Mouse (Mus musculus): ENCODE data around the gene Olfr1348. TPM values are rescaled to one million over a fixed set of nuclear protein-coding genes. Genes with fewer than 3 reads are reported as not detected.
"Not testable (repeated sequence)": the region's sequence is repeated elsewhere in the genome, so short reads cannot be mapped to it uniquely, and the experiment has no call there.

Olfr1348 gene
- polyA plus RNA-seq (2015; fragmentation: Nextera tagmentation; extraction: Ambion mirVana): not detected in 2 replicates

GRCm38 (mm10) chr7:6508648-6509047 lies at the start of gene Olfr1348:
Gene Olfr1348, minus strand, starts transcription at chr7:6508748.
- Histone ChIP-seq H3K4me2 (no peak within 1 kb of the TSS), H3K4me3 (no peak within 1 kb of the TSS), H3K36me3 (replicated peaks) (no peaks in the 10 kb centered on the region), H3K9me3 (no peaks in the 10 kb centered on the region), H3K27me3 (replicated peaks) (no peaks in the 10 kb centered on the region), H3K27ac (no peak within 1 kb of the TSS), H3K9ac (no peak within 1 kb of the TSS), H3K4me1 (no peaks in the 10 kb centered on the region)
- ATAC-seq (replicated peaks): no peak
- 92% methylated on average over 1 of the region's 1 CpGs for WGBS

DNA sequence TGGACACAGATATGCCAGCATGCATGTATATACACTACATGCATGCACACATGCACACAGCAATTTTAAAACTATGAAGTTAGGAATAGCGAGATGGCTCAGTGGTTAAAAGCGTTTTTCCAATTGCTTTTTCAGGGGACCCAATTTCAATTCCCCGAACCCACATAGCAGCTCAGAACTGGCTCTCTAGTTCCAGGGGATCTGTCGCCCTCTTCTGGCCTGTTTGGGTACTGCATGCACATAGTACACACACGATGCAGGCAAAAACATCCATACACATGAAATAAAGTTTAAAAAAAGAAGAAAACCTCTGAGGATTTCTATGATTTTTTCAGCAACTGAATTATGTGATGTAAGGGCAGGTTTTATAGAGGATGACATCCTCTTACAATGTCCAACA lies 17.6 kb upstream of the Olfr1348 start:
- ATAC-seq (replicated peaks): no peak
- H3K27me3 ChIP-seq (replicated peaks): no peaks in the 10 kb centered on the region
- H3K9ac ChIP-seq: no peak overlapping the region

GRCm38 (mm10) chr7:6525001-6525400 lies 16.5 kb upstream of the Olfr1348 start:
- Histone ChIP-seq H3K9ac (no peak overlapping the region), H3K27me3 (replicated peaks) (no peaks in the 10 kb centered on the region), H3K27ac (no peak overlapping the region), H3K9me3 (no peaks in the 10 kb centered on the region), H3K36me3 (replicated peaks) (no peaks in the 10 kb centered on the region), H3K4me1 (no peaks in the 10 kb centered on the region), H3K4me2 (no peak overlapping the region), H3K4me3 (no peak overlapping the region)
- 64% methylated on average over 3 of the region's 3 CpGs for WGBS
- no peak for ATAC-seq (replicated peaks)

More for the DNA sequence above, 17.6 kb upstream of the Olfr1348 start:
- no peak overlapping the region for H3K4me3 ChIP-seq
- H3K36me3 ChIP-seq (replicated peaks): no peaks in the 10 kb centered on the region
- 66% methylated on average over 5 of the region's 5 CpGs for WGBS
- H3K27ac ChIP-seq: no peak overlapping the region
- H3K9me3 ChIP-seq: no peaks in the 10 kb centered on the region
- no peaks in the 10 kb centered on the region for H3K4me1 ChIP-seq
- no peak overlapping the region for H3K4me2 ChIP-seq

- H3K9me3 ChIP-seq: no peaks in the 10 kb centered on the region
- no peak within 1 kb of the TSS for H3K9ac ChIP-seq
- H3K27ac ChIP-seq: no peak within 1 kb of the TSS
- 79% methylated on average over 5 of the region's 5 CpGs for WGBS
- H3K27me3 ChIP-seq (replicated peaks): no peaks in the 10 kb centered on the region
- no peak within 1 kb of the TSS for H3K4me2 ChIP-seq
- no peak within 1 kb of the TSS for H3K4me3 ChIP-seq
- H3K36me3 ChIP-seq (replicated peaks): no peaks in the 10 kb centered on the region
- no peaks in the 10 kb centered on the region for H3K4me1 ChIP-seq
- no peak for ATAC-seq (replicated peaks)
These were observed 14.3 kb upstream of the Olfr1348 start, which contains the start of gene Olfr1349 for GRCm38 (mm10) chr7:6522850-6523249. Gene Olfr1349, minus strand, starts transcription at chr7:6522950.

GRCm38 (mm10) chr7:6521666-6522065 lies 13.1 kb upstream of the Olfr1348 start:
- 28% methylated on average over 1 of the region's 1 CpGs for WGBS
- no peak overlapping the region for H3K4me2 ChIP-seq
- H3K27ac ChIP-seq: no peak overlapping the region
- H3K4me1 ChIP-seq: no peaks in the 10 kb centered on the region
- H3K9ac ChIP-seq: no peak overlapping the region
- H3K27me3 ChIP-seq (replicated peaks): no peaks in the 10 kb centered on the region
- H3K4me3 ChIP-seq: no peak overlapping the region
- H3K36me3 ChIP-seq (replicated peaks): no peaks in the 10 kb centered on the region
- no peak for ATAC-seq (replicated peaks)
- no peaks in the 10 kb centered on the region for H3K9me3 ChIP-seq

DNA sequence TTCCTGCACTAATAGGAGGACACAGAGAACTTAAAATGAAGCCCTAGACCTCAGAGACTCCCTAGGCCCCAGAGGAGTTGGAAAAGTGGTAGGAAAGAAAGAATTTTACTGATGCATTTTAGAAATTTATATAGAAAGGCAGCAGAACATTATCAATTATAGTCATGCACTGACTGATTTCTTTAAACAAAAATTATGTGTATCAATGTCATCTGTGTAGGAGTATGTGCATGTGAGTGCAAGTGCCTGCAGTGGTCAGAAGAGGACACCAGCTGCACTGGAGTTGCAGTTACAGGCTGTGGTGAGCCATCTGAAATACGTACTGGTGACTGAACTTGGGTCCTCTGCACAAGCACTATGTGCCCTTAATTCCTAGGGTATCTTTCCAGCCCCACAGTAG lies 8.9 kb downstream of the Olfr1348 start, which contains the start of gene Olfr1347:
Olfr1347 (minus strand) TSS at position 101 of the 400 bp plus-strand sequence.
- ATAC-seq (replicated peaks): no peak
- H3K27ac ChIP-seq: no peak within 1 kb of the TSS
- WGBS: 58% methylated on average over 1 of the region's 1 CpGs
- H3K4me2 ChIP-seq: no peak within 1 kb of the TSS
- no peak within 1 kb of the TSS for H3K4me3 ChIP-seq
- H3K36me3 ChIP-seq (replicated peaks): no peaks in the 10 kb centered on the region
- H3K9me3 ChIP-seq: no peaks in the 10 kb centered on the region; the same call in 1 of the 2 replicates
- no peaks in the 10 kb centered on the region for H3K27me3 ChIP-seq (replicated peaks)
- no peaks in the 10 kb centered on the region for H3K4me1 ChIP-seq
- H3K9ac ChIP-seq: no peak within 1 kb of the TSS

DNA sequence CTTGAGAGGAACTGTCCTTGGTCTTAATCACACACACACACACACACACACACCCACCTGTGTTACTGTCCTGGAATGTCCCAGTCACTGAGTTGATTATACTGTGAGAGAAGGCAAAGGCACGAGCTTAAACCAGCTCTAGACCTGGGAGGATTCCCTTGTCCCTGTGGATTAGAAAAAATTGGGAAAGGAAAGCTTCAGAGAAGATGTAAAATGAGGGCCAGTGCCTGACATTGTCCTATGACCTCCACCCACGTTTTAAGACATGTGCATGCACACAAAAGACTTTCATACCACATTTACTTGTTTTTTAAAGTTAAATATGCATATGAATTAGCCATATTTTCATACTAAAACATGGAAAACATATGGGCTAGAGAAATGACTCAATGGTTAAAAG lies 21.7 kb downstream of the Olfr1348 start, which contains the start of gene Olfr5:
Olfr5 (minus strand) TSS at position 101 of the 400 bp plus-strand sequence.
- Histone ChIP-seq H3K4me1 (no peaks in the 10 kb centered on the region), H3K4me2 (no peak within 1 kb of the TSS), H3K9ac (no peak within 1 kb of the TSS), H3K4me3 (no peak within 1 kb of the TSS), H3K9me3 (no peaks in the 10 kb centered on the region), H3K27ac (no peak within 1 kb of the TSS), H3K27me3 (replicated peaks) (no peaks in the 10 kb centered on the region), H3K36me3 (replicated peaks) (no peaks in the 10 kb centered on the region)
- ATAC-seq (replicated peaks): no peak
- WGBS: 36% methylated on average over 2 of the region's 2 CpGs

DNA sequence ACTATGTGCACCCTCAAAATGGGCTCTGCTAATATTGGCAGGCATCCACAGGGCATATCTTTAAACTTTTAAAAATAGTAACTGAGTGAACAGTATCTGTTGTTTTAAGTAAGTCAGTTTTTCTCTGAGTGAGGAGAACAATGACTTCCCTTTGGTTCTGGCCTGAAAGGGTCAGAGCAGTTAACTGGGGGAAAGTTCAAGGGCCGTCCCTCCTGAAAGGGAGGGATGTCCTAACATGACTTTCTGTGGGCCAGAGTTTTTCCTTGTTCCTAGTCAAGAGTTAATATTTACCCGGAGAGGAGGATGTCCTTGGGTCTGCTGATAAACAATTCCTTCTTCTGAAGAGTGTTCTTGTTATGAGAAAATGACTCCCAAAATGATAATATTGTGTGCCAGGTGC lies 30.9 kb downstream of the Olfr1348 start:
- 82% methylated on average over 2 of the region's 2 CpGs for WGBS

DNA sequence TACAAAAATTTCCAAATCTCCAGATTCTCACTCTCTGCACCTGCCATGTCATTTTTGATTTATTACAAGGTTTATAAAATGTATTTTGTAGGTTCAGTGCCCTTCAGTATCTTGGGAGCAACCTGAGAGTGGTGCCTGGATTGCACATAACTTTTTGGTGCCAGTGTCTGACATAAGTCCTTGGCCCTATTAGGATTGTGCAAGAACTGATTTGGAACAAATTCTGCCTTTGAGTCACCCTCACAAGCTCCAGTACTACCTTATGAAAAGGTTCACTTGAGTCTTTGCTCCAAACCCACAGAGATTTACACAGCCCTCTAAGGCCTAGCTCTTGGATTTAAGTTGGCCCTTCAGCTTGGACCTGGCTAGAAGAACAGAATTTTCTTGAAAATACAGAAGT lies 41.6 kb downstream of the Olfr1348 start, which contains the start of gene Olfr1346:
Olfr1346 (plus strand) TSS at position 151 of the 400 bp plus-strand sequence.
- no peaks in the 10 kb centered on the region for H3K9me3 ChIP-seq
- H3K4me3 ChIP-seq: no peak within 1 kb of the TSS
- no peak within 1 kb of the TSS for H3K9ac ChIP-seq
- H3K27ac ChIP-seq: no peak within 1 kb of the TSS
- no peaks in the 10 kb centered on the region for H3K27me3 ChIP-seq (replicated peaks)
- no peaks in the 10 kb centered on the region for H3K36me3 ChIP-seq (replicated peaks)
- no peak within 1 kb of the TSS for H3K4me2 ChIP-seq
- H3K4me1 ChIP-seq: no peaks in the 10 kb centered on the region
- ATAC-seq (replicated peaks): no peak

More for the DNA sequence above, 30.9 kb downstream of the Olfr1348 start:
- H3K4me1 ChIP-seq; H3K27me3 ChIP-seq (replicated peaks); H3K36me3 ChIP-seq (replicated peaks); H3K27ac ChIP-seq; H3K9ac ChIP-seq; H3K9me3 ChIP-seq; H3K4me3 ChIP-seq; H3K4me2 ChIP-seq; ATAC-seq (replicated peaks): not testable (repeated sequence)

GRCm38 (mm10) chr7:6456399-6456798 lies 52.1 kb downstream of the Olfr1348 start:
- no peak overlapping the region for H3K4me2 ChIP-seq
- H3K4me3 ChIP-seq: no peak overlapping the region
- H3K36me3 ChIP-seq (replicated peaks): no peaks in the 10 kb centered on the region
- no peaks in the 10 kb centered on the region for H3K4me1 ChIP-seq
- H3K27me3 ChIP-seq (replicated peaks): no peaks in the 10 kb centered on the region
- H3K27ac ChIP-seq: no peak overlapping the region
- H3K9me3 ChIP-seq: no peaks in the 10 kb centered on the region
- ATAC-seq (replicated peaks): no peak
- no peak overlapping the region for H3K9ac ChIP-seq
- 40% methylated on average over 3 of the region's 3 CpGs for WGBS

DNA sequence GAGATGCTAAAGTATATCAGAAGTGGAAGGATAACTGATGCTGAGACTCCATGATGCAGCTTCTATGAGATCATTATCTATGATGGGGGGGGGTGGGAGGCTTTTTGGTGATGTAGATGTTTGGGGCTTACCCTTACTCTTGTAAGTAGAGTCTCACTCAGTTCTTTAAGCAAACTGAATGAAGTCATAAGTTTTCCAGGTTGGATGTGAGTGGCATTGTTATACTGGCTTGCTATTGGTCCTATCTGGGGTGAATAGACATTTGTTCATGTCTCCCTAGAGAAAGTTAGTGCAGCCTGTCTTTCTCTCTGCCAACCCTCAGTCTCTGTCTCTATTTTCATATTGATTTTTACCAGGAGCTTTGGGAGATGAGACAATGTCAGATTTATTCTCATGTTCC lies 52.7 kb downstream of the Olfr1348 start, which contains the start of gene Olfr1336:
Olfr1336 (plus strand) TSS at position 301 of the 400 bp plus-strand sequence.
- no peak for ATAC-seq (replicated peaks)
- Histone ChIP-seq H3K4me1 (no peaks in the 10 kb centered on the region), H3K9ac (no peak within 1 kb of the TSS), H3K4me2 (no peak within 1 kb of the TSS), H3K4me3 (no peak within 1 kb of the TSS), H3K36me3 (replicated peaks) (no peaks in the 10 kb centered on the region), H3K27ac (no peak within 1 kb of the TSS), H3K27me3 (replicated peaks) (no peaks in the 10 kb centered on the region), H3K9me3 (no peaks in the 10 kb centered on the region)

All from midbrain, embryonic 15.5 days (tissue).